Mouse (Mus musculus) erythroblast, embryonic 14.5 days (primary cell): ENCODE results near the gene Ppp1cc.

Experiments
- GATA1 ChIP-seq: IDR thresholded peaks from 2 replicates; pipeline ENCODE4 v1.6.1; 2012; ENCODE audit warnings: low read length, inconsistent platforms, mixed read lengths
- TAL1 ChIP-seq: IDR thresholded peaks from 3 replicates; pipeline ENCODE4 v1.6.1; 2012; ENCODE audit warnings: low read length, inconsistent platforms, mixed read lengths

DNA sequence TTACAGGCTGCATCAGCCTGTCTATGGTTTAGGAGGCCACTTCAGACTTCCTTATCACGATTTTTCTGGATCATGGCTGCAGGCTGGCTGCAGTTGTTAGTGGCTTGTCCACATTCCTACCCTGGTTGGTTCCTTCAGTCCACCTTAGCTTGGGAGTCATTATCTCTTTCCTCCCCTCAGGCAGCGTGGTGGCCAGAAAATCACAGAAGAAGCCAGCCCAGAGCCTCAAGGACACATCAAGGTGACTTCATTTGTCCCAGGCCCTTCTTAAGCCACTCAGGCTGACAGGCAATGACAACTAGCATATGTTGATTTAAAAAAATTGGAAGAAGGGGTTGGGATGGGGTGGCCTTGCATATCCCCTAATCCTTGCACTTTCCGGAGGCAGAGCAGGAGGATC lies 3.3 kb upstream of the Ppp1cc start:
- TF ChIP-seq GATA1 (no peak), TAL1 (no peak)
